Mouse (Mus musculus) midbrain, postnatal 0 days (tissue): ENCODE data around the gene Cep19. TPM values are rescaled to one million over a fixed set of nuclear protein-coding genes. Genes with fewer than 3 reads are reported as not detected.

Source experiments
- ATAC-seq: fragments of 200-750 bp; cut with Nextera tagmentation; 2 replicates; pipeline ENCODE4 v1.8.0; 2017; ENCODE audit warnings: moderate number of reproducible peaks, mild to moderate bottlenecking, moderate TSS enrichment, moderate library complexity; ENCODE audit not compliant: low FRiP score
- DNase-seq: peaks from one replicate; pipeline ENCODE4 v3.0.0-alpha.2; 2015; ENCODE audit warnings: low spot score
- H3K27ac ChIP-seq: fragments of 300-500 bp; sonication (generic); 2 replicates; pipeline ENCODE4 v1.5.1; 2014; ENCODE audit warnings: low read depth, mild to moderate bottlenecking, low read length, mixed read lengths
- H3K27me3 ChIP-seq: fragments of 300-500 bp; sonication (generic); 2 replicates; pipeline ENCODE4 v1.6.1; 2014; ENCODE audit warnings: low read length, control low read depth, mixed read lengths; ENCODE audit not compliant: insufficient read depth
- H3K36me3 ChIP-seq: fragments of 300-500 bp; sonication (generic); 2 replicates; pipeline ENCODE4 v1.6.1; 2014; ENCODE audit warnings: low read length, control low read depth, mixed read lengths; ENCODE audit not compliant: insufficient read depth
- H3K4me1 ChIP-seq: fragments of 300-500 bp; sonication (generic); 2 replicates; pipeline ENCODE4 v1.6.1; 2014; ENCODE audit warnings: mild to moderate bottlenecking, control low read depth, antibody characterized with exemption, low read length, mixed read lengths; ENCODE audit not compliant: insufficient read depth
- H3K4me2 ChIP-seq: fragments of 300-500 bp; sonication (generic); 2 replicates; pipeline ENCODE4 v1.6.1; 2014; ENCODE audit warnings: low read depth, mild to moderate bottlenecking, low read length, mixed read lengths; ENCODE audit not compliant: poor library complexity, severe bottlenecking
- H3K4me3 ChIP-seq: fragments of 300-500 bp; sonication (generic); 2 replicates; pipeline ENCODE4 v1.5.1; 2014; ENCODE audit warnings: low read depth, mild to moderate bottlenecking, low read length, moderate library complexity
- H3K9ac ChIP-seq: fragments of 300-500 bp; sonication (generic); replicated peaks from 2 replicates; pipeline ENCODE4 v1.6.1; 2014; ENCODE audit warnings: mild to moderate bottlenecking, low read length, moderate library complexity, mixed read lengths; ENCODE audit not compliant: poor library complexity, severe bottlenecking
- H3K9me3 ChIP-seq: fragments of 300-500 bp; sonication (generic); 2 replicates; pipeline ENCODE4 v1.6.1; 2016; ENCODE audit warnings: low read length, control low read depth
- CTCF ChIP-seq: IDR thresholded peaks from 2 replicates; pipeline ENCODE4 v1.5.1; 2016; ENCODE audit warnings: antibody characterized with exemption, mild to moderate bottlenecking
- WGBS: fragments of 180-500 bp; shearing (Covaris S2); extraction: QIAGEN DNeasy Blood & Tissue Kit; methylation state at CpG from one replicate; pipeline ENCODE4 v1.1.7; 2014; 5-methylcytosine and 5-hydroxymethylcytosine counted together
- polyA plus RNA-seq: library from polyadenylated mRNA; unstranded; fragments of >200 nt; fragmentation: Nextera tagmentation; extraction: Ambion mirVana; gene quantifications from 2 replicates; pipeline ENCODE4 v1.2.1, GENCODE M21; 2015
- total RNA-seq: library from RNA; depleted of rRNA; stranded (reverse); fragments of >200 nt; gene quantifications from 2 replicates; pipeline ENCODE4 v1.2.3, GENCODE M21; 2014

Gene Cep19
- total and polyA plus RNA-seq, 2 experiments from 2014 or later, result 29.9 to 54.3 TPM

DNA sequence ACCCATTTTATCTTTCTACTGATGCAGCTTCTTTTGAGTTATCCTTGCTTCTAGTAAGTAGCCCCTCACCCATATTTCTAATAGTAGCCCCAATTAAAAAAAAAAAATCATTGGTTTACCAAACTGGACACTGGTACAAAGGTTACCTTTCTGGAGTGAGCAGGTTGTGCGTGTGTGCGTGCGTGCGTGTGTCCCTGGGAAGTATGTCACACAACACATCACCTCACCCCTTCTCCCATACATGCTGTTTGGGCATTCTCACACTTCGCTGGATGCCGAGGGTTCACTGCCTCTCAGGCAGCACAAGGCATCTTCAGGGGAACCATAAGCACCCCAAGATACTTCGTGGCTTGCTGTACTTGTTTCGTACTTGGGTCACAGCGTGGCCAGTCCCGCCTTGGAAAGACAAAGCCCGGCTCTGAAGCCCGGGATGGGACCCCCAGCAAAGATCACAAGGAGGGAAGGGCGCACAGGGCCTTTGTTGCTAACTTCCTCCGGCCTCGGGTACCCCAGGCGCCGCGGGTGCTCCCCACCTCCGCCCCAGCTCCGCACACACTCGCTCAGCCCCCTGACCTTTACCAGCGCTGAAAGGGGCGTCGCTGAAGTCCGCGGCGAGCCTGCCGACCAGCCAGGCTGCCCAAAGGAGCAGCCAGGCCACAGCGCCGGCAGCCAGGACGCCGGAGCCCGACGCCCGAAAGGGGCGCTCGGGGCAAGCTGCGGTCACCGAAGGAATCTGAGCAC, 533 bp upstream of the Cep19 start:
- ATAC-seq (peak; percentile 76), DNase-seq (peak; percentile 6)
- WGBS, result 1% methylated on average over 39 of the region's 39 CpGs

DNA sequence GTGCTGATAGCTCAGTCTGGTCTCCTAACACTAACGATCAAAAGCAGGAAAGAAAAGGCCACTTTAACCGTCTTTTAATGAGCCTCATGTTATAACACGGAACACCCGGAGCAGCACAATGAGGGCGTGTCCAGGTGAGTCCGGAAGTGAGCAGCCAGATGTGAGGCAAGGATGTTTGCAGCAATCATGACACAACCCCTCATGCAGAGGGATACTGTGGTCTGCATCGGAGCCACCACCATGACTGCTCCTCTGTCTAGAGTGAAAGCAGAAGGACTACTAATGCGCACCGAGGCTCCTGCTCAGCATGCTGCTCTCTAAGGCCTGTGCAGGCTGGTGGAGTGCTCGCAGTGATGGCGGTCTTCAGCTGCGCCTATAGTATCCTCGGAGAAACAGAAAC, 2.7 kb downstream of the Cep19 start:
- no peak for TF ChIP-seq CTCF
- H3K27me3 ChIP-seq, result no peaks in the 10 kb centered on the region
- H3K4me1 ChIP-seq, result no peaks in the 10 kb centered on the region
- ATAC-seq, result no peak
- 93% methylated on average over 13 of the region's 13 CpGs for WGBS
- peaks cover 23% of the 10 kb centered on the region for H3K36me3 ChIP-seq
- no peak overlapping the region for H3K4me3 ChIP-seq
- no peak overlapping the region for H3K27ac ChIP-seq
- no peak overlapping the region for H3K4me2 ChIP-seq
- DNase-seq, result no peak
- H3K9ac ChIP-seq, result no peak overlapping the region
- no peaks in the 10 kb centered on the region for H3K9me3 ChIP-seq

More for the DNA sequence above, 533 bp upstream of the Cep19 start:
- Histone ChIP-seq H3K9ac (peak overlapping the region; percentile 74), H3K4me2 (peak overlapping the region; percentile 81), H3K36me3 (peaks cover 15% of the 10 kb centered on the region), H3K9me3 (no peaks in the 10 kb centered on the region), H3K4me3 (peak overlapping the region; percentile 96), H3K27me3 (no peaks in the 10 kb centered on the region), H3K4me1 (no peaks in the 10 kb centered on the region), H3K27ac (peak overlapping the region; percentile 65)
- TF ChIP-seq CTCF, result no peak

DNA sequence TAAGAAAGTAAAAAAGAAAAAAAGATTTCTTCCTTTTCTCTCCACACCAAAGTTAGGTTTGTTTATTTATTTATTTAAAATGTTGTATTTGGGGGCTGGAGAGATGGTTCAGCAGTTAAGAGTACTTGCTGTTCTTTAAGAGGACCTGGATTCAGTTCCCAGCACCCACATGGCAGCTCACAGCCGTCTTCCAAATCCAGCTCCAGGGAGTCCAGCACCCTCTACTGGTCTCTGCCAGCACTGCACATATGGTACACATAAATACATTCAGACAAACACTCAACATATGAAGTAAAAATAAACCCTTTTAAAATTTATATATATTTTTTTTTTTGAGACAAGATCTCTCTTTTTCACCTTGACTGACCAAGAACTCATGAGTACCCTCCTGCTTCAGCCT, 6.1 kb downstream of the Cep19 start:
- peak; percentile 31 for TF ChIP-seq CTCF
- Histone ChIP-seq H3K4me3 (no peak overlapping the region), H3K4me1 (no peaks in the 10 kb centered on the region), H3K9me3 (no peaks in the 10 kb centered on the region), H3K36me3 (peaks cover 40% of the 10 kb centered on the region), H3K4me2 (no peak overlapping the region), H3K27ac (no peak overlapping the region), H3K9ac (no peak overlapping the region), H3K27me3 (no peaks in the 10 kb centered on the region)
- ATAC-seq (no peak), DNase-seq (no peak)
- 96% methylated on average over 1 of the region's 1 CpGs for WGBS

DNA sequence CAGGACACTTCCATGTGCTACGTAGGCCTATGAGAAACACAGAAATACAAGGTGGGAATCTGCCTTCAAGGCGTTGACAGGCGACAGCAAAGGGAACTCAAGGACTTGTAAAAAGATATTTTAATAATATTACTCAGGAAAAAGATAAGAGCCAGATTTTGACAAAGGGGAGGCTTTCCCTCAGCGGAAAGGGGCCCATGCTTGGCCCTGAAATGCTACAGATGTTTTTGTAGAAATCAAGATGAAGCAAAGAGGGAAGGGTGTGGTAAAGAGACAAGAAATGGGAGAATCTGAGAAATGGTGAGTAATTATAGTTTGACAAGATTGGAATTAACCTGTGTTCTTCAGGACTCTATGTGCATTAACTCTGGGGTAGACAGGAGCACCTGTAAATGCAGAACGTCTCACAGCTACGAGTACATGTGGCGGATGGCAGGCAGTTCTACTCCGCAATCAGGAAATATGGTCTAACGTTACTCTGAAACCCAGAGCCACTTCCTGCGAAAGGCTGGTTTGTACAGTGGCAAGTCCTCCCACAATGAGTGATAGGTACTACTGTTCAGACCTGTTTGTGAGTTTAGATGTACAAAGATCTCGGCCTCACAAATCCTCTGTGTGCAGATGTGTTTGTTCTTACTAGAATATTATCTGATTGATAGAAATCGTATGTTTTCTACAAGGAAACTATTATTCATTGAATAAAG, 7.9 kb downstream of the Cep19 start:
- Histone ChIP-seq H3K27me3 (no peaks in the 10 kb centered on the region), H3K4me3 (no peak overlapping the region), H3K9ac (no peak overlapping the region), H3K27ac (no peak overlapping the region), H3K36me3 (peaks cover 36% of the 10 kb centered on the region), H3K4me2 (no peak overlapping the region), H3K9me3 (no peaks in the 10 kb centered on the region), H3K4me1 (no peaks in the 10 kb centered on the region)
- no peak for TF ChIP-seq CTCF
- 93% methylated on average over 12 of the region's 12 CpGs for WGBS
- ATAC-seq, result no peak
- no peak for DNase-seq

DNA sequence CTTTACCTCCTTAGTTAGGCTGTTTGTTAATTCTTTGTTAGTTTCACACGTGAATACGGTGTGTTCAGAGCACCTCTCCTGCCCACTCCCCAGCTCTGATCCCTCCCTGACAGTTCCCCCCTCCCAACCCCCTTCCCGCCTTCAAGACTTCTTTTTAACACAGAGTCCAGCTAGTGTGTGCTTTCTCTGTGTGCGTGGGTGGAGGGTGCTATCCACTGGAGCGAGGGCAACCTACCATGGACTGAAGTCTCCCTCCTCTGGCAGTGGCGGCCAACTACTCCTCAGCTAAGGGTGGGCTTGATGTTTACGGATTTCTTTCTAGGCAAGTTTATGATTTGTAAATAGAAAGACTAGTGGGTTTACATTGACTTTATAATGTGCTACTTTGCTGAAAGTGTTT, 8.6 kb downstream of the Cep19 start:
- Histone ChIP-seq H3K36me3 (peaks cover 31% of the 10 kb centered on the region), H3K9me3 (no peaks in the 10 kb centered on the region), H3K4me3 (no peak overlapping the region), H3K4me2 (no peak overlapping the region), H3K9ac (no peak overlapping the region), H3K4me1 (no peaks in the 10 kb centered on the region), H3K27ac (no peak overlapping the region), H3K27me3 (no peaks in the 10 kb centered on the region)
- no peak for DNase-seq
- ATAC-seq, result no peak
- WGBS, result 82% methylated on average over 7 of the region's 7 CpGs
- TF ChIP-seq CTCF, result 0 out of 2 replicates have a peak, but pooled peaks have one; percentile 4

DNA sequence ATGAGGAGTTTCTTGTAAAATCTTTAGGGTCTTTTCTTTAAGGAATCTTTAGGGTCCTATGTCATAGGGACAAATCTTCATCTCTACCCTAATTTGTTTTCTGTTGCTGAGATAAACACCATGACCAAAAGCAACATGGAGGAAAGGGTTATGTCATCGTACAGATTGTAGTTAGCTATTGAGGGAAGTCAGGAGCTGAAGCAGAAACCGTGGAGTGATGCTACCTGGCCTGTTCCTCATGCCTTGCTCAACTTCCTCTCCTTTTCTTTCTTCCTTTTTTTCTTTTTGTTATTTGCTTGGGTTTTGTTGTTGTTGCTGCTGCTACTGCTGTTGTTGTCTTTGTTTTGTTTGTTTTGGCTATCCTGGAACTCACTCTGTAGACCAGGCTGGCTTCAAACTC, 9.0 kb downstream of the Cep19 start:
- Histone ChIP-seq H3K9me3 (no peaks in the 10 kb centered on the region), H3K36me3 (peaks cover 27% of the 10 kb centered on the region), H3K9ac (no peak overlapping the region), H3K4me2 (no peak overlapping the region), H3K27ac (no peak overlapping the region), H3K4me1 (no peaks in the 10 kb centered on the region), H3K4me3 (no peak overlapping the region), H3K27me3 (no peaks in the 10 kb centered on the region)
- 97% methylated on average over 2 of the region's 2 CpGs for WGBS
- DNase-seq (no peak), ATAC-seq (no peak)
- no peak for TF ChIP-seq CTCF
